Mouse (Mus musculus): ENCODE results near the gene Tmem240.
"Not testable (repeated sequence)": the region's sequence is repeated elsewhere in the genome, so short reads cannot be mapped to it uniquely, and the experiment has no call there.

Gene Tmem240

DNA sequence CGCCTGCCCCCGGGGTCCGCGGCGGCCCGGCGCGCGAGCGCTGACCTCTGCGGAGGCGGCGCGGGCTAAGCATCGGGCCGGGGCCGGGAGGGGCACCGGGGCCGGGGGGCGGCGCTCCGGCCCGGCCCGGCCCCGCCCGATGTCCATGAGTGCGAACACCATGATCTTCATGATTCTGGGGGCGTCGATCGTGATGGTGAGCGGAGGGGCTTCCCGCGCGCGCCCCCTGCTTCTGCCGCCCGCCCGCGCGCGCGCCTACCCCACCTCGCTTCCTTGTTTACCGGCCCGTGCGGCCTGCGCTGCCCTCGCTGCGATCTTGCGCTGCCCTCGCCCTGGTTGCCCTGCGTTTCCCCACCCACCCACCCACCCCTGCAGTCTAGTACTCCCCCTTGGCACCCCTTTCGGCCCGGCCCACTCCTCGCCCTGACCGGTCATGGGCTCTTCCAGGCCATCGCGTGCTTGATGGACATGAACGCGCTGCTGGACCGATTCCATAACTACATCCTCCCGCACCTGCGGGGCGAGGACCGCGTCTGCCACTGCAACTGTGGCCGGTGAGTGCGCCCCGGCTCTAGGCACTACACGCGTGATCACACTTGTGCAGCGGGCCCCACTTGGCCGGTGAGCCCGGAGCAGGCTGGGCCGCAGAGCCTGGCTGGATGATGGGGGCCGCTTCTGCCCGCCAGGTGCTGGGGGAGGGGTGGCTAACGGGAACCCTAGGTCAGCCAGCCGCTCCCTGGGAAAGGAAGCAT, 527 bp downstream of the Tmem240 start:
- peak; percentile 32 for DNase-seq (ENCODE audit: low read depth, low spot score)

DNA sequence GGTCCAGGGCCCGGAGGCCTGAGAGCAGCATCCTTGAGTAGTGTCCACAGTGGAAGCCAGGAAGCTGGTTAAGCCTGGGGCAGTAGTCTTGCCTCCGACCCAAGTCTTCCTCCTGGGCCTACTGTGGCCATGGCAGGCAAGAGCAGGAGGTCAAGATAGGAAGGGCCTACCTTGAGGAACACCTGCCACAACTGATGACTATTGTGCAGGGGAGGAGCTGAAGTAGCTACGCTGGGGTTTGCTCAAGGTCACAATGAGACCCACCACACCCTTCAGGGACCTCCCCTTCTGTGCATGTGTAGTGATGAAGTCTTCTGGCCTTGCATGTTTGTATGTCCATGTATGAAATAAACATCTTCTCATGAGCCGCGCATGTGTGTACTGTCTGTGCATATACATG, 1.2 kb downstream of the Tmem240 start:
- DNase-seq (ENCODE audit: low read depth, low spot score) = peak; percentile 57

DNA sequence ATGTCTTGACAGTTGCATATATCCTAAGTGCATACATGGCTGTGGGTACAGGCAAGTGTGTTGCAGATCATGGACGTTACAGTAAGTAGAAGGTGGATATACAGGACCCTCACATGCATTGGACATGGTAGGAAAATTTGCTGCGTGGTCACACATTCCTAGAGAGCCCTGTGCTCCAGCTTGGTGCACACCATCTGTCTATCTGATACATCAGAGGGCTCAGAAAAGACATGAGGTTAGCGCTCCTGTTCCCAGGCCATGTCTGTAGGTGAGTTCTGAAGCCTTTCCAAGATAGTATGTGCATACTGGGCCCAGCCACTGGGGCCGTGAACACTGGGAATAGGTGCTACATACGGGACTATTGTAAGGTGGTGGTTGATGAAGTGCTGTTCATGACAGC, 1.8 kb downstream of the Tmem240 start:
- no peak for DNase-seq (ENCODE audit: low read depth, low spot score)

GRCm38 (mm10) chr4:155738262-155738661, 3.7 kb downstream of the Tmem240 start:
- DNase-seq (ENCODE audit: low read depth, low spot score) = no peak

- DNase-seq (ENCODE audit: low read depth, low spot score) = no peak
These were observed 4.6 kb downstream of the Tmem240 start for GRCm38 (mm10) chr4:155739152-155739551.

DNA sequence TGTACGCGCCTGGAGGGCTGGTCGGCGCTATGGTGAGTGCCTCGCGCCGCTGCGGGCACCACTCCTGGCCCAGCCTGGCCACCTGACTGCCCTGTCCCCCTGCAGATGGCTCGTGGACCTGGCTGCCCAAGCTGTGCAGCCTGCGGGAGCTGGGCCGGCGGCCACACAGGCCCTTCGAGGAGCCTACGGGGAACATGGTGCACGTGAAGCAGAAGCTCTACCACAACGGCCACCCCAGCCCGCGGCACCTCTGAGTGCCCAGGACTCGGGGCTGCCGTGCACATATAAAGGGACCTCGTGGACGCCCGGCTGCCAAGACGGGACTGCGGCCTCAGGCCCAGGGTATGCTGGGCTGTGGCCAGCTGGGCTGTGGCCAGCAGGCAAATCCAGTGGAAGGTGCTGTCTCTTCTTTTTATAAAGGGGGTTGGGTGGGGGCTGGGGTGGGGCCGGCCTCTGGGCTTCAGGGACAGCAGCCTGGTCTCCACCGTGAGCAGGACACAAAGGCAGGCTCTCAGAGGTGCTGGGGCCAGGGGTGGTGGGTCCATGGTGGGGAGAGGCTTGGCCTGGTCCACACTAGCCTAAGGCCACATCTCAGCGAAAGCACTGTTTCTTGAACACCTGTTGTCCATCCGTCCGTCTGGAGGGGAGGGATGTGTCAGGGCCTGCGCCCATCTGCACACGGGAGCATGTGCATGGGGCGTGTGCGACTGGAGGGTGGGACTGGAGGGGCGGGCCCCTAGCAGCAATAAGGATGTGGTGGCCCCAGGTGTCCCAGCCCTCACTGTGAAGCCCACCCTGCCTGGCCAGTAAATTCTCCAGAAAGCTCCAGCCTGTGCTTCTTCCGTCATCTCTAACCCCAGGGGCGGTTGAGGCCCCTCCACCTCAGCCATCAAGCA, 5.4 kb downstream of the Tmem240 start:
- DNase-seq (ENCODE audit: low read depth, low spot score) = peak; percentile 34

DNA sequence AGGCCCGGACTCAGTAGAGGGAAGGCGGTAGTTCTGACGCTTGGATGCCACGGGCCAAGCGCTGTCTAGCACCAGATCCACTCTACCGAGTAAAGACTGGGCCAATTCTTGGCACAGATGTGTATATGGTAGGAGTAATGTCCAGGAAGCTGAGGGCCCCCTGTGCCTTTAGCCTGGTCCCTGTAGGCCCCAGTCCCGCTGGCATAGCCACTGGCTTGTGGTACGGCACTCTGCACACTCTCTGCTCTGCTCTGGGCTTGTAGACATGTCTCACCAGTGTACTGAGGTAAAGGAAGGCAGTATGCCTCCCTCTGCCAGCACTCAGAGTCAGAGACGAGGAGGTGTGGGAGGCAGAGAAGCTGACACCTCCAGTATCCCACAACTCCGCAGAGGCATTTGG, 6.1 kb downstream of the Tmem240 start:
- not testable (repeated sequence) for DNase-seq (ENCODE audit: low read depth, low spot score)

- no peak for DNase-seq (ENCODE audit: low read depth, low spot score)
These were observed 8.1 kb downstream of the Tmem240 start for GRCm38 (mm10) chr4:155742684-155743083.

- DNase-seq (ENCODE audit: low read depth, low spot score) = no peak
These were observed 9.9 kb downstream of the Tmem240 start for GRCm38 (mm10) chr4:155744474-155744873.

DNA sequence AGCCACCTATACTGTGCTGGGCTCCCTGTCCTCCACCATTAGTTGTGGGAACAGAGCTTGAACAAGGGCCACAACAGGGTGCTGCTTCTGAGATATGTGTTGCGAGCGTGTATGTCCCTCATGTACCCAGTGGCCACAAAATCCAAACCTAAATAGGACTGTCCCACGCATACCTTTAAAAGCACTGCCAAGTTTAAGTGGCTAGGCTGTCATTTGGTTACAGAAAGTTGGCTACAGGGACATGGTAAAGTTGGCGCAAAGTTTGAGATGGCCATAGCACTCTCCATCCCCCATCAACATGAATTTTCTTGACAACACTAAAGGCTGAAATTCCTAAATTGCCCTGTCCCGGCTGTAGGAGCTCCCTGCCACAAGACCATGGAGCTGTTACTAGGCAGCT, 10.5 kb downstream of the Tmem240 start:
- no peak for DNase-seq (ENCODE audit: low read depth, low spot score)

DNA sequence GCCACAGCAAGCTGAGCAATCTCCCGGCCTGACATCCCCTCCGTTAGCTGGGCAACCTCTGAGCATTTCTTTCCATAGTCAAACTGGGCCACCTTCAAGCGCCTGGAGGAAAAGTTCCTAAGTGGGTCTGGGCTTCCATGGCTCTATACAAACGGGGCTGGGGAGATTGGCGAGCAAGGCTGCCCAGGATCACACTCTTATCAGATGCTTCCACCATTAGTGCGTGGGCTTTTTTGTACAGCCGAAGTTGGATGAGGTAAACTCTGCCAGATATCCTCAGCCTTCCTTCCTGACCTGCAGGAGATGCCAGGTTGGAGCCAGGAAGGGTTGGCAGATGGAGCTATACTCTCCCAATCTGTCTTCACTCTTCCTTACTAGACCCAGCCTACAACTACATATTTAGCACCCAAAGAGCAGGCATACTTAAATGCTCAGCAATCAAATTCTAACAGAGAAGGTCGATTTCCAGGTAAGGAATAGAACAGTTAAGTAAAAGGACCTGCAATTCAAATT, 11.5 kb downstream of the Tmem240 start:
- DNase-seq (ENCODE audit: low read depth, low spot score) = no peak

DNA sequence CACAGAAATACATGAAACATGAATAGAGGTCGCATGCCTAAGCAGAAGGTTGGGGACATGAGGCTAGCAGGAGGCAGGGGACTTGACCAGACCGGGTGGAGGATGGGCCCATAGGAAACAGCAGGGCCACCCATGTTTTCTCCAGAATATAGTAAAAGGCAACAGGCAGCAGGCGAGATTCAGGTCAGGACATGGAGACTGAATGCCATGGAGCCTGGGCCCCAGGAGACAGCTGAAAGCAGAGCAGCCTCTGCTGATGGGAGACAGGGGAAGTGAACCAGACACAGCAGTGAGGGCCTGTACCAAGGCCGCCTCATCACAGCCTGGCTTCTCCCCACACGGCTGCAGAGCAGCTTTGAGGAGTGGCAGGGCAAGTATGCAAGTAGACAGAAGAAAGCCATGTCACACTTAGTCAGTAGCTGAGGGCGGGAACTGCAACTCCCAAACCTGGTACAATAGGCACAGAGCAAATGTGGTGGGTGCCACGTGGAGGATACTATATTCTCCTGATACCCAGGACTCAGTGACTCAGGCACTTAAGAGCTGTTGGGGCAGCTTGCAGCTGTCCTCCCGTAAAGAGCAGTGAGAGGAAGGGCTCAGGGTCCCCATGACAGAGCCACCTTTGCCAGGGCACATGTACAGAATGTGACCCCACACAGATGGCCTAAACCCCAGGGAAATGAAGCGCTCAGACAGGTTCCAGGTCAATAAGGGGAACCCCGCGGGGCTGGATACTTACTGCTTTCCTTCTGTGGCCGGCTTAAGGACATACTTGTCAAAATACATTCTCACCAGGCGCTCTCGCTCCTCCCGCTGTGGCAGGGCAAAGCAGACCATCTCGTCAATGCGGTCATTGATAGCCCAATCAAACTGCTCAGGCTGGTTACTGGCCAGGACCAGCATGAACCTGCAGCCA, 12.2 kb downstream of the Tmem240 start:
- no peak for DNase-seq (ENCODE audit: low read depth, low spot score)

DNA sequence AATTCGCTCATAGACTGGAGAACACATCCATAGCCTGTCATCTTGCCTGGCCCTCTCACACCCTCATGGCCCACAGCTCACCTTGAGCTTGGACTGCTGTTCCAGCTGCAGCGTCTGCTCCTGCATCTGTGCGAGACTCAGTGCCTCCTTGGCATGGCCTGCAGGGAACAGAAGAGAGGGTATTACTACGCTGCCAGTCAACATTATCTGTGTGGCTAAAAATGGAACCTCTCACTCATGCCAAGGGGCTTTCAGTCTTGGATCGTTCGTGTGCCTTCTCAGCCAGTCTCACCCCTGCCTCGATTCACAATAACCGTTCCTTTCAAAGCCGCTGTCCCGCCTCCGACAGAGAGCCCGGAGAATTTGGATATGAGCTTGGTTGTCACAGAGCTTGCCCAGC, 22.4 kb downstream of the Tmem240 start:
- DNase-seq (ENCODE audit: low read depth, low spot score) = no peak

GRCm38 (mm10) chr4:155759862-155760612, 25.4 kb downstream of the Tmem240 start:
- DNase-seq (ENCODE audit: low read depth, low spot score) = peak; percentile 75

- peak; percentile 98 for DNase-seq (ENCODE audit: low read depth, low spot score)
These were observed 26.2 kb downstream of the Tmem240 start, which contains the start of gene Atad3a for GRCm38 (mm10) chr4:155760613-155761355. Gene Atad3a, minus strand, starts transcription at chr4:155761093.

GRCm38 (mm10) chr4:155761356-155762099, 26.9 kb downstream of the Tmem240 start:
- peak; percentile 55 for DNase-seq (ENCODE audit: low read depth, low spot score)

DNA sequence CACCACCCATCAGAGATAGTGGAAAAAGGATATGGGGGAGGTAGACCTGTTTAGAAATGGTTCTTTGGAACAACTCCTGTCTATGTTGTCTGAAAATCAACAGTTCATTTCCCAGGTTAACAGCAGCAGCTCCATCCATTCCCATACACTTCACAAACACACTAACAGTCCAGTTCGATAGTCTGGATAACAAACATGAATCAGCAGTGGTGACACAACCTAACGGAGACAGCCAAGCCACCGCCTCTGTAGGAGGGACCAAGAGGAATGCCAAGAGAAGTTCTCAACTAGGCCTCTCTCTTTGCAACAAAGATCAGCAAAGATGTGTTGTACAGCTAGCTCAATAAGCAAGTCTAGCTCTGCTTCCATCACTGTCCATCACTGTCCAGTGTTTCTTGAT, 27.8 kb downstream of the Tmem240 start:
- DNase-seq (ENCODE audit: low read depth, low spot score) = no peak

- DNase-seq (ENCODE audit: low read depth, low spot score) = no peak
These were observed 34.9 kb downstream of the Tmem240 start for GRCm38 (mm10) chr4:155769496-155769879.

DNA sequence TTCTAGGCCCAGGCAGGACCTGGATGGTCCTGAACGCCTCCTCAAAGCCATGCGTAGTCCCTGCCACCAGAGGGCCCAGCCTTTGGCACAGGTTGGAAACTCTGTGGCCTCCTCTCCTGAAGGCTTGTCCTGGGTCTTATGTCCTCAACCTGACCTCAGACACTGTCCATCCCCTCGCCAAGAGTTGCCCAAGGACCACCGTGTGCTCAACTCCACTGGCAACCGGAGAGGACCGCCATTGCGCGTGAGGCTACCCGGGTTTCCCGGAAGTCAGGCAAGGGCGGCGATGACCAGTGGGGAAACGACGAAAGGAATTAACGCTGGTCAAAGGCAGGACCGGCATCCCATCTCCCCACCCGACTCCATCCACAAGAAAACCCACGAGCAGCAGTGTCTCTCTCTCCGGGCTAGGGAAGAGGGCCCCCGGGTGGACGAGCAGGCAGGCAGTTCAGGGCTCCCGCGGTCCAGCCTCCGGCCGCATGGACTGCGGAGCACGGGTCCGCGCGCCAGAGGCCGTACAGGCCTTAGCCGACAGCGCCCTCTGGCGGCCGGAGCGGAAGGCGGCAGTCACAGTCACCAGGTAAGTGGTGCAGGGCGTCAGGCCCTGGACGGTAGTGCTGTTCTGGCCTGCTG, 35.4 kb downstream of the Tmem240 start:
- peak; percentile 90 for DNase-seq (ENCODE audit: low read depth, low spot score)
